Mouse (Mus musculus) liver, embryonic 15.5 days (tissue): ENCODE results near the gene St3gal3. TPM values are rescaled to one million over a fixed set of nuclear protein-coding genes. Genes with fewer than 3 reads are reported as not detected.

ENCODE experiments used
- ATAC-seq: fragments of 200-750 bp; cut with Nextera tagmentation; 2 replicates; pipeline ENCODE4 v1.8.0; 2017; ENCODE audit warnings: moderate number of reproducible peaks, mild to moderate bottlenecking, moderate library complexity; ENCODE audit not compliant: insufficient read depth
- H3K27ac ChIP-seq: fragments of 300-500 bp; sonication (generic); replicated peaks from 2 replicates; pipeline ENCODE4 v1.5.1; 2015; ENCODE audit warnings: mild to moderate bottlenecking, inconsistent platforms
- H3K27me3 ChIP-seq: fragments of 300-500 bp; sonication (generic); 2 replicates; pipeline ENCODE4 v1.6.1; 2015; ENCODE audit warnings: mild to moderate bottlenecking, inconsistent platforms
- H3K36me3 ChIP-seq: fragments of 300-500 bp; sonication (generic); replicated peaks from 2 replicates; pipeline ENCODE4 v1.6.1; 2015; ENCODE audit warnings: moderate library complexity, mild to moderate bottlenecking, inconsistent platforms
- H3K4me1 ChIP-seq: fragments of 300-500 bp; sonication (generic); replicated peaks from 2 replicates; pipeline ENCODE4 v1.6.1; 2015; ENCODE audit warnings: inconsistent platforms
- H3K4me2 ChIP-seq: fragments of 300-500 bp; sonication (generic); 2 replicates; pipeline ENCODE4 v1.6.1; 2015; ENCODE audit warnings: moderate library complexity, mild to moderate bottlenecking, inconsistent platforms
- H3K4me3 ChIP-seq: fragments of 300-500 bp; sonication (generic); replicated peaks from 2 replicates; pipeline ENCODE4 v1.5.1; 2015; ENCODE audit warnings: mild to moderate bottlenecking, inconsistent platforms
- H3K9ac ChIP-seq: fragments of 300-500 bp; sonication (generic); 2 replicates; pipeline ENCODE4 v1.6.1; 2015; ENCODE audit warnings: moderate library complexity, mild to moderate bottlenecking, inconsistent platforms
- H3K9me3 ChIP-seq: fragments of 300-500 bp; sonication (generic); replicated peaks from 2 replicates; pipeline ENCODE4 v1.6.1; 2016; ENCODE audit warnings: inconsistent platforms
- WGBS: fragments of 180-500 bp; shearing (Covaris S2); methylation state at CpG from one replicate; pipeline ENCODE4 v1.1.7; 2015; ENCODE audit warnings: mixed read lengths; ENCODE audit not compliant: insufficient replicate concordance; 5-methylcytosine and 5-hydroxymethylcytosine counted together
- polyA plus RNA-seq: library from polyadenylated mRNA; unstranded; fragments of >200 nt; fragmentation: Nextera tagmentation; extraction: Ambion mirVana; gene quantifications from 2 replicates; pipeline ENCODE4 v1.2.1, GENCODE M21; 2015

St3gal3 gene
- polyA plus RNA-seq, 1 experiment from 2014 or later: 2.0 TPM

- Histone ChIP-seq H3K4me1 (peaks cover 16% of the 10 kb centered on the region), H3K36me3 (peaks cover 89% of the 10 kb centered on the region), H3K27me3 (no peaks in the 10 kb centered on the region), H3K4me3 (no peak overlapping the region), H3K27ac (no peak overlapping the region), H3K4me2 (no peak overlapping the region), H3K9ac (no peak overlapping the region), H3K9me3 (no peaks in the 10 kb centered on the region)
- WGBS: 79% methylated on average over 17 of the region's 17 CpGs
- ATAC-seq: no peak
Measured at GRCm38 (mm10) chr4:118152020-118152785, 17.5 kb upstream of the St3gal3 start.

- H3K4me2 ChIP-seq: no peak overlapping the region
- H3K27ac ChIP-seq: no peak overlapping the region
- H3K36me3 ChIP-seq: peaks cover 91% of the 10 kb centered on the region
- no peaks in the 10 kb centered on the region for H3K9me3 ChIP-seq
- no peak overlapping the region for H3K4me3 ChIP-seq
- no peak for ATAC-seq
- WGBS: 85% methylated on average over 7 of the region's 7 CpGs
- peaks cover 16% of the 10 kb centered on the region for H3K4me1 ChIP-seq
- no peaks in the 10 kb centered on the region for H3K27me3 ChIP-seq
- H3K9ac ChIP-seq: no peak overlapping the region
Measured at GRCm38 (mm10) chr4:118150804-118151203, 16.1 kb upstream of the St3gal3 start.

GRCm38 (mm10) chr4:118149956-118150680, 15.4 kb upstream of the St3gal3 start:
- Histone ChIP-seq H3K4me2 (no peak overlapping the region), H3K36me3 (peaks cover 91% of the 10 kb centered on the region), H3K9ac (no peak overlapping the region)

GRCm38 (mm10) chr4:118149055-118149576, 14.4 kb upstream of the St3gal3 start:
- 81% methylated on average over 10 of the region's 10 CpGs for WGBS
- Histone ChIP-seq H3K27me3 (no peaks in the 10 kb centered on the region), H3K4me2 (no peak overlapping the region), H3K27ac (no peak overlapping the region), H3K4me3 (no peak overlapping the region), H3K4me1 (peaks cover 23% of the 10 kb centered on the region), H3K36me3 (peaks cover 91% of the 10 kb centered on the region), H3K9me3 (no peaks in the 10 kb centered on the region), H3K9ac (no peak overlapping the region)
- no peak for ATAC-seq

More at GRCm38 (mm10) chr4:118149956-118150680, 15.4 kb upstream of the St3gal3 start:
- Histone ChIP-seq H3K4me1 (peaks cover 16% of the 10 kb centered on the region), H3K27ac (no peak overlapping the region), H3K4me3 (no peak overlapping the region), H3K9me3 (no peaks in the 10 kb centered on the region), H3K27me3 (no peaks in the 10 kb centered on the region)
- WGBS: 75% methylated on average over 14 of the region's 14 CpGs
- no peak for ATAC-seq

GRCm38 (mm10) chr4:118148317-118148687, 13.6 kb upstream of the St3gal3 start:
- 36% methylated on average over 10 of the region's 10 CpGs for WGBS
- Histone ChIP-seq H3K4me3 (no peak overlapping the region), H3K36me3 (peaks cover 98% of the 10 kb centered on the region), H3K9ac (no peak overlapping the region), H3K4me2 (no peak overlapping the region), H3K9me3 (no peaks in the 10 kb centered on the region), H3K27me3 (no peaks in the 10 kb centered on the region), H3K4me1 (peaks cover 27% of the 10 kb centered on the region), H3K27ac (no peak overlapping the region)
- ATAC-seq: peak; percentile 32; the same call in 1 of the 2 replicates

GRCm38 (mm10) chr4:118147547-118148316, 13.0 kb upstream of the St3gal3 start:
- Histone ChIP-seq H3K4me1 (peaks cover 27% of the 10 kb centered on the region), H3K9ac (no peak overlapping the region), H3K27me3 (no peaks in the 10 kb centered on the region), H3K36me3 (peaks cover 98% of the 10 kb centered on the region), H3K9me3 (no peaks in the 10 kb centered on the region), H3K4me3 (no peak overlapping the region), H3K4me2 (no peak overlapping the region), H3K27ac (no peak overlapping the region)
- no peak for ATAC-seq
- WGBS: 85% methylated on average over 19 of the region's 19 CpGs

GRCm38 (mm10) chr4:118147090-118147489, 12.4 kb upstream of the St3gal3 start:
- H3K9me3 ChIP-seq: no peaks in the 10 kb centered on the region
- ATAC-seq: no peak
- WGBS: 82% methylated on average over 10 of the region's 10 CpGs

GRCm38 (mm10) chr4:118144324-118144723, 9.6 kb upstream of the St3gal3 start:
- H3K27me3 ChIP-seq: no peaks in the 10 kb centered on the region
- WGBS: 58% methylated on average over 9 of the region's 9 CpGs
- H3K4me3 ChIP-seq: no peak overlapping the region
- H3K9ac ChIP-seq: no peak overlapping the region
- ATAC-seq: peak; percentile 49
- peaks cover 27% of the 10 kb centered on the region for H3K4me1 ChIP-seq
- peaks cover 96% of the 10 kb centered on the region for H3K36me3 ChIP-seq
- no peak overlapping the region for H3K4me2 ChIP-seq
- 0 out of 2 replicates have a peak overlapping the region, but pooled peaks have one; percentile 24 for H3K27ac ChIP-seq
- no peaks in the 10 kb centered on the region for H3K9me3 ChIP-seq

More at GRCm38 (mm10) chr4:118147090-118147489, 12.4 kb upstream of the St3gal3 start:
- H3K36me3 ChIP-seq: peaks cover 98% of the 10 kb centered on the region
- H3K4me3 ChIP-seq: no peak overlapping the region
- no peak overlapping the region for H3K9ac ChIP-seq
- H3K27me3 ChIP-seq: no peaks in the 10 kb centered on the region
- H3K27ac ChIP-seq: no peak overlapping the region
- H3K4me1 ChIP-seq: peaks cover 27% of the 10 kb centered on the region
- no peak overlapping the region for H3K4me2 ChIP-seq

- Histone ChIP-seq H3K4me3 (no peak overlapping the region), H3K9me3 (no peaks in the 10 kb centered on the region), H3K27me3 (no peaks in the 10 kb centered on the region), H3K9ac (no peak overlapping the region), H3K36me3 (peaks cover 94% of the 10 kb centered on the region), H3K4me2 (no peak overlapping the region), H3K4me1 (peaks cover 21% of the 10 kb centered on the region), H3K27ac (no peak overlapping the region)
- no peak for ATAC-seq
- 82% methylated on average over 7 of the region's 7 CpGs for WGBS
Measured at GRCm38 (mm10) chr4:118143679-118144078, 9.0 kb upstream of the St3gal3 start.

- Histone ChIP-seq H3K9me3 (no peaks in the 10 kb centered on the region), H3K9ac (no peak overlapping the region), H3K27me3 (no peaks in the 10 kb centered on the region), H3K4me3 (no peak overlapping the region), H3K27ac (no peak overlapping the region), H3K4me1 (peaks cover 11% of the 10 kb centered on the region; the same call in 1 of the 2 replicates), H3K36me3 (peaks cover 93% of the 10 kb centered on the region), H3K4me2 (no peak overlapping the region)
- 80% methylated on average over 5 of the region's 5 CpGs for WGBS
- no peak for ATAC-seq
Measured at GRCm38 (mm10) chr4:118141511-118141910, 6.8 kb upstream of the St3gal3 start.
